Mouse (Mus musculus): ENCODE measurements around the gene Rpl7a. TPM values are rescaled to one million over a fixed set of nuclear protein-coding genes. Genes with fewer than 3 reads are reported as not detected.

The Rpl7a gene
- polyA plus RNA-seq, 2 experiments from 2014 or later, result 646 to 1,008 TPM

- no peak for ATAC-seq
Measured at GRCm38 (mm10) chr2:26956811-26957487, 46.4 kb downstream of the Rpl7a start.

DNA sequence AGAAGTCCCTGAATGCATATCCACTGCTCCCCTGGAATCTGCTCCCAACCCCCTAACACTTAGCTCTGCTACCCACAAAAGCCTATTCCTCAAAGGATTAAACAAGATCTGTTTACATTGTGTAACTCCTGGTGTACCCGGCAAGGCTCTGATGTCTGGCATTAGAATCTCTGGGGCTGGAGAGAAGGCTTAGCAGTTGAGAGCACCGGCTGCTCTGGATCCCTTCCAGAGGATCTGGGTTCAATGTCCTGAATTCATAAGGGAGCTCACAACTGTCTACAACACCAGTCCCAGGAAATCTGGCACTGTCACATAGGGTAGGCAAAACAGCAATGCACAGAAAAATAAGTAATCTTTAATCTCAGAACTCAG lies 46.9 kb downstream of the Rpl7a start:
- ATAC-seq, result no peak

DNA sequence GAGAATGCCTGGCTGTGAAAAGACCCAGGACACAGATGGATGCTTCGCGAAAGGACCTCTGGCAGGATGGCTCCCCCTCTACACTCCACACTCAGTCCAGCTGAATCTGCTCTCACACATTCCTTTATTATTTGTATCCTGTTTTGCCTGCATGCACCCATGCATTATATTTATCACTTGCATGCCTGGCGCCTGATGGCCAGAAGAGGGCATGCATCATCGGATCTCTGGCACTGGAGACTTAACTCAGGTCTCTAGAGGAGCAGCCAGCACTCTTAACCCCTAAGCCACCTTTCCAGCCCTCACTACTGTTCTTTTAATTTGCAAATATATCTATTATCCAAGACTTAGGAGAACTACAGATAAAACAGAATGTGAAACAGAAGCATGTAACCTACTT lies 50.2 kb downstream of the Rpl7a start:
- ATAC-seq, result no peak

Other genes with a start within 250 kb of the Rpl7a start
- gene Lcn4, start 239.5 kb upstream of the Rpl7a start, polyA plus RNA-seq (2017; shearing (Covaris generic)), result under 1 TPM in 1 of 2 experiments, not detected in 1; 0.92 TPM
- gene Abo, start 45.8 kb upstream of the Rpl7a start, polyA plus RNA-seq (2017; shearing (Covaris generic)), result not detected
- gene Surf6, start 7.9 kb upstream of the Rpl7a start, polyA plus RNA-seq (2017; shearing (Covaris generic)), result 10 to 100 TPM; 27.3 to 56.2 TPM
- gene Med22, start 87 bp upstream of the Rpl7a start, polyA plus RNA-seq (2017; shearing (Covaris generic)), result 10 to 100 TPM; 10.6 to 19.6 TPM
- gene Surf2, start 5.6 kb downstream of the Rpl7a start, polyA plus RNA-seq (2017; shearing (Covaris generic)), result 10 to 100 TPM; 51.4 to 64.4 TPM
- 100 to 1,000 TPM; 100 to 116 TPM for gene Surf1, start 5.8 kb downstream of the Rpl7a start, polyA plus RNA-seq (2017; shearing (Covaris generic))
- gene Surf4, start 23.2 kb downstream of the Rpl7a start, polyA plus RNA-seq (2017; shearing (Covaris generic)), result 100 to 1,000 TPM in 1 of 2 experiments, 10 to 100 TPM in 1; 83.0 to 121 TPM
- under 1 TPM in 1 of 2 experiments, not detected in 1; 0.42 TPM for gene Stkld1, start 23.3 kb downstream of the Rpl7a start, polyA plus RNA-seq (2017; shearing (Covaris generic))
- gene Rexo4, start 53.6 kb downstream of the Rpl7a start, polyA plus RNA-seq (2017; shearing (Covaris generic)), result 10 to 100 TPM; 55.5 to 76.3 TPM
- gene Adamts13, start 62.7 kb downstream of the Rpl7a start, polyA plus RNA-seq (2017; shearing (Covaris generic)), result not detected
- 10 to 100 TPM; 18.6 to 18.9 TPM for gene Cacfd1, start 99.2 kb downstream of the Rpl7a start, polyA plus RNA-seq (2017; shearing (Covaris generic))
- 1 to 10 TPM; 2.4 to 5.6 TPM for gene Slc2a6, start 117.2 kb downstream of the Rpl7a start, polyA plus RNA-seq (2017; shearing (Covaris generic))
- gene Mymk, start 161.4 kb downstream of the Rpl7a start, polyA plus RNA-seq (2017; shearing (Covaris generic)), result not detected
- under 1 TPM in 1 of 2 experiments, not detected in 1; 0.31 TPM for gene Adamtsl2, start 168.6 kb downstream of the Rpl7a start, polyA plus RNA-seq (2017; shearing (Covaris generic))
- not detected for gene Fam163b, start 231.7 kb downstream of the Rpl7a start, polyA plus RNA-seq (2017; shearing (Covaris generic))